Mouse (Mus musculus) heart, embryonic 11.5 days (tissue): ENCODE measurements around the gene Itgb6. TPM values are rescaled to one million over a fixed set of nuclear protein-coding genes. Genes with fewer than 3 reads are reported as not detected.

Experiments
- ATAC-seq: fragments of 200-750 bp; cut with Nextera tagmentation; replicated peaks from 2 replicates; pipeline ENCODE4 v1.8.0; 2017; ENCODE audit warnings: moderate library complexity; ENCODE audit not compliant: insufficient number of reproducible peaks, low FRiP score, low TSS enrichment
- H3K27ac ChIP-seq: fragments of 300-500 bp; sonication (generic); 2 replicates; pipeline ENCODE4 v1.5.1; 2014; ENCODE audit warnings: mild to moderate bottlenecking, low read depth, low read length
- H3K27me3 ChIP-seq: fragments of 300-500 bp; sonication (generic); 2 replicates; pipeline ENCODE4 v1.6.1; 2014; ENCODE audit warnings: mild to moderate bottlenecking, low read length, mixed read lengths; ENCODE audit not compliant: control insufficient read depth, insufficient read depth
- H3K36me3 ChIP-seq: fragments of 300-500 bp; sonication (generic); 2 replicates; pipeline ENCODE4 v1.6.1; 2014; ENCODE audit warnings: mild to moderate bottlenecking, low read length, moderate library complexity, mixed read lengths; ENCODE audit not compliant: control insufficient read depth, insufficient read depth
- H3K4me1 ChIP-seq: fragments of 300-500 bp; sonication (generic); 2 replicates; pipeline ENCODE4 v1.6.1; 2014; ENCODE audit warnings: low read length; ENCODE audit not compliant: control insufficient read depth, insufficient read depth
- H3K4me2 ChIP-seq: fragments of 300-500 bp; sonication (generic); 2 replicates; pipeline ENCODE4 v1.6.1; 2014; ENCODE audit warnings: mild to moderate bottlenecking, moderate library complexity
- H3K4me3 ChIP-seq: fragments of 300-500 bp; sonication (generic); 2 replicates; pipeline ENCODE4 v1.5.1; 2014; ENCODE audit warnings: low read depth, low read length
- H3K9ac ChIP-seq: fragments of 300-500 bp; sonication (generic); 2 replicates; pipeline ENCODE4 v1.6.1; 2014; ENCODE audit warnings: mild to moderate bottlenecking, low read depth, low read length, moderate library complexity
- H3K9me3 ChIP-seq: fragments of 300-500 bp; sonication (generic); replicated peaks from 2 replicates; pipeline ENCODE4 v1.6.1; 2016; ENCODE audit warnings: low read length; ENCODE audit not compliant: control insufficient read depth
- WGBS: fragments of 180-500 bp; shearing (Covaris S2); extraction: QIAGEN DNeasy Blood & Tissue Kit; methylation state at CpG from one replicate; pipeline ENCODE4 v1.1.7; 2014; ENCODE audit not compliant: insufficient replicate concordance; 5-methylcytosine and 5-hydroxymethylcytosine counted together
- polyA plus RNA-seq: library from polyadenylated mRNA; unstranded; fragments of >200 nt; fragmentation: Nextera tagmentation; extraction: Ambion mirVana; gene quantifications from 2 replicates; pipeline ENCODE4 v1.2.1, GENCODE M21; 2014

The Itgb6 gene
- polyA plus RNA-seq, 1 experiment from 2014 or later, result 0.20 TPM

GRCm38 (mm10) chr2:60613857-60614228, 108.6 kb downstream of the Itgb6 start:
- WGBS, result 70% methylated on average over 3 of the region's 3 CpGs
- ATAC-seq, result no peak
- Histone ChIP-seq H3K4me1 (no peaks in the 10 kb centered on the region), H3K9me3 (no peaks in the 10 kb centered on the region), H3K36me3 (no peaks in the 10 kb centered on the region), H3K27me3 (no peaks in the 10 kb centered on the region), H3K27ac (no peak overlapping the region), H3K9ac (no peak overlapping the region), H3K4me2 (no peak overlapping the region), H3K4me3 (no peak overlapping the region)

- H3K9ac ChIP-seq, result no peak overlapping the region
- no peaks in the 10 kb centered on the region for H3K27me3 ChIP-seq
- 87% methylated on average over 15 of the region's 15 CpGs for WGBS
- H3K36me3 ChIP-seq, result no peaks in the 10 kb centered on the region
- H3K4me3 ChIP-seq, result no peak overlapping the region
- ATAC-seq, result no peak
- H3K27ac ChIP-seq, result no peak overlapping the region
- H3K4me1 ChIP-seq, result no peaks in the 10 kb centered on the region
- no peaks in the 10 kb centered on the region for H3K9me3 ChIP-seq
- no peak overlapping the region for H3K4me2 ChIP-seq
Measured at GRCm38 (mm10) chr2:60612906-60613856, 109.3 kb downstream of the Itgb6 start.

- Histone ChIP-seq H3K27ac (no peak overlapping the region), H3K9me3 (no peaks in the 10 kb centered on the region), H3K4me3 (no peak overlapping the region), H3K9ac (no peak overlapping the region), H3K4me2 (no peak overlapping the region), H3K27me3 (no peaks in the 10 kb centered on the region), H3K4me1 (no peaks in the 10 kb centered on the region), H3K36me3 (no peaks in the 10 kb centered on the region)
- no peak for ATAC-seq
- 61% methylated on average over 3 of the region's 3 CpGs for WGBS
Measured at GRCm38 (mm10) chr2:60611622-60612021, 110.8 kb downstream of the Itgb6 start.

GRCm38 (mm10) chr2:60609436-60610199, 112.8 kb downstream of the Itgb6 start:
- no peak overlapping the region for H3K4me2 ChIP-seq
- H3K27ac ChIP-seq, result no peak overlapping the region
- no peaks in the 10 kb centered on the region for H3K9me3 ChIP-seq
- 66% methylated on average over 8 of the region's 8 CpGs for WGBS
- no peak overlapping the region for H3K4me3 ChIP-seq
- H3K9ac ChIP-seq, result no peak overlapping the region
- ATAC-seq, result no peak
- H3K4me1 ChIP-seq, result no peaks in the 10 kb centered on the region
- no peaks in the 10 kb centered on the region for H3K27me3 ChIP-seq
- H3K36me3 ChIP-seq, result no peaks in the 10 kb centered on the region

GRCm38 (mm10) chr2:60607980-60608379, 114.5 kb downstream of the Itgb6 start:
- Histone ChIP-seq H3K4me1 (no peaks in the 10 kb centered on the region), H3K36me3 (no peaks in the 10 kb centered on the region), H3K4me3 (no peak overlapping the region), H3K9ac (no peak overlapping the region), H3K9me3 (no peaks in the 10 kb centered on the region), H3K4me2 (no peak overlapping the region), H3K27ac (no peak overlapping the region), H3K27me3 (no peaks in the 10 kb centered on the region)
- 67% methylated on average over 4 of the region's 4 CpGs for WGBS
- ATAC-seq, result no peak

- no peak overlapping the region for H3K4me2 ChIP-seq
- H3K4me3 ChIP-seq, result no peak overlapping the region
- no peaks in the 10 kb centered on the region for H3K4me1 ChIP-seq
- H3K27ac ChIP-seq, result no peak overlapping the region
- H3K36me3 ChIP-seq, result no peaks in the 10 kb centered on the region
- H3K9ac ChIP-seq, result no peak overlapping the region
- no peaks in the 10 kb centered on the region for H3K9me3 ChIP-seq
- H3K27me3 ChIP-seq, result no peaks in the 10 kb centered on the region
- 75% methylated on average over 2 of the region's 2 CpGs for WGBS
- ATAC-seq, result no peak
Measured at GRCm38 (mm10) chr2:60601326-60601725, 121.1 kb downstream of the Itgb6 start.

GRCm38 (mm10) chr2:60600863-60601262, 121.6 kb downstream of the Itgb6 start:
- Histone ChIP-seq H3K27ac (no peak overlapping the region), H3K9me3 (no peaks in the 10 kb centered on the region), H3K4me1 (no peaks in the 10 kb centered on the region), H3K27me3 (no peaks in the 10 kb centered on the region), H3K36me3 (no peaks in the 10 kb centered on the region), H3K4me3 (no peak overlapping the region), H3K4me2 (no peak overlapping the region), H3K9ac (no peak overlapping the region)
- 86% methylated on average over 2 of the region's 2 CpGs for WGBS
- no peak for ATAC-seq

GRCm38 (mm10) chr2:60583416-60583815, 139.0 kb downstream of the Itgb6 start:
- peaks cover 6% of the 10 kb centered on the region; the same call in 1 of the 2 replicates for H3K4me1 ChIP-seq
- no peaks in the 10 kb centered on the region for H3K27me3 ChIP-seq
- WGBS, result 83% methylated on average over 4 of the region's 4 CpGs
- no peak overlapping the region for H3K4me2 ChIP-seq
- no peak overlapping the region for H3K4me3 ChIP-seq
- H3K9me3 ChIP-seq, result no peaks in the 10 kb centered on the region
- no peaks in the 10 kb centered on the region for H3K36me3 ChIP-seq
- no peak for ATAC-seq
- H3K27ac ChIP-seq, result no peak overlapping the region
- H3K9ac ChIP-seq, result no peak overlapping the region
